Mouse (Mus musculus): ENCODE measurements around the gene Ifna16. TPM values are rescaled to one million over a fixed set of nuclear protein-coding genes. Genes with fewer than 3 reads are reported as not detected.

Gene Ifna16
- polyA plus RNA-seq, 1 experiment from 2014 or later, result not detected

DNA sequence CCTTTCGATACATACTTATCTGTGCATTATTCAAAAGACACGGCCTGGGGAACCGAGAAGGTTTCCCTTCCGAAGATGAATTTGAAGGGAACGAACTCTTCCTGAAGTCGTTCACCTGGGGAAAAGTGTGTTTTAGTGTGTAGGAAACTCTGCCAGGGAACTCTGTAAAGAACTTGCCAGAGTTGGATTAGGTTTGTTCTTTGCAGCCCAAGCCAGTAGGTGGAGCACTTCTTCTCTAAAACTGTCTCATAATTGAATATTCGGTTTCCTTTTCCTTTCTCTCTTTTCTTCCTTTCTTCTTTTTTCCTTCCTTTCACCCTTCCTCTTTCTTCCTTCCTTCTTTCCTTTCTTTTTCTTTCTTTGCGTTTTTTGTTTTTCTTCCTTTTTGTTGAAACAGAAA is 3.6 kb upstream of the Ifna16 start:
- Histone ChIP-seq H3K27me3 (replicated peaks; ENCODE audit: control insufficient read depth, insufficient read depth, low read length) (no peaks in the 10 kb centered on the region), H3K4me1 (replicated peaks; ENCODE audit: control insufficient read depth, insufficient read depth, low read length) (no peaks in the 10 kb centered on the region), H3K4me3 (ENCODE audit: low read depth, low read length) (no peak overlapping the region), H3K27ac (ENCODE audit: low read depth, low read length) (no peak overlapping the region), H3K9me3 (ENCODE audit: control insufficient read depth) (no peaks in the 10 kb centered on the region), H3K9ac (ENCODE audit: low read depth, low read length) (no peak overlapping the region), H3K36me3 (ENCODE audit: control insufficient read depth, insufficient read depth) (no peaks in the 10 kb centered on the region), H3K4me2 (replicated peaks; ENCODE audit: low read depth) (no peak overlapping the region; the same call in 1 of the 2 replicates)
- TF ChIP-seq CTCF (IDR thresholded peaks at IDR 0.05; ENCODE audit: low read depth), result peak; percentile 67
- WGBS, result 39% methylated on average over 8 of the region's 8 CpGs
- ATAC-seq, result no peak

DNA sequence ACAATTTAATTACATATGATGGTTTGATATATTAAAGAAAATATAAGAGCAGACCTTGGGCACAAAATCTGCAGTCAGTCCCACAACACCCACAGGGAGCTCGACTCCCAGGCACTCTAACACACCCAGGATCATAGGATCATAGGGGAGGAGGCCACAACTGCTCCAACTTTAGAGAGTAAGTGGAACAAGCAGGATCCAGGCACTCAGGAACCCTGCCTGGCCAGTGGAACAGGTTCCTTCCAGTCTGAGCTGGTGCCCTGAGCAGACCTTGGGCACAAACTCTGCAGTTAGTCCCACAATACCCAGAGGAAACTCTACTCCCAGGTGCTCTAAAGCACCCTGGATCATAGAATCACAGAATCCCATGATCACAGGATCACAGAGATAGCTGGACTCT is 21.3 kb downstream of the Ifna16 start:
- H3K4me1 ChIP-seq (replicated peaks; ENCODE audit: control insufficient read depth, insufficient read depth, low read length), result no peaks in the 10 kb centered on the region
- ATAC-seq, result no peak
- no peak overlapping the region for H3K4me3 ChIP-seq (ENCODE audit: low read depth, low read length)
- no peaks in the 10 kb centered on the region for H3K36me3 ChIP-seq (ENCODE audit: control insufficient read depth, insufficient read depth)
- H3K27ac ChIP-seq (ENCODE audit: low read depth, low read length), result no peak overlapping the region
- no peaks in the 10 kb centered on the region for H3K9me3 ChIP-seq (ENCODE audit: control insufficient read depth)
- 29% methylated on average over 1 of the region's 1 CpGs for whole genome bisulfite sequencing
- no peak overlapping the region for H3K4me2 ChIP-seq (replicated peaks; ENCODE audit: low read depth)
- no peaks in the 10 kb centered on the region for H3K27me3 ChIP-seq (replicated peaks; ENCODE audit: control insufficient read depth, insufficient read depth, low read length)
- TF ChIP-seq CTCF (IDR thresholded peaks at IDR 0.05; ENCODE audit: low read depth), result no peak
- H3K9ac ChIP-seq (ENCODE audit: low read depth, low read length), result no peak overlapping the region

DNA sequence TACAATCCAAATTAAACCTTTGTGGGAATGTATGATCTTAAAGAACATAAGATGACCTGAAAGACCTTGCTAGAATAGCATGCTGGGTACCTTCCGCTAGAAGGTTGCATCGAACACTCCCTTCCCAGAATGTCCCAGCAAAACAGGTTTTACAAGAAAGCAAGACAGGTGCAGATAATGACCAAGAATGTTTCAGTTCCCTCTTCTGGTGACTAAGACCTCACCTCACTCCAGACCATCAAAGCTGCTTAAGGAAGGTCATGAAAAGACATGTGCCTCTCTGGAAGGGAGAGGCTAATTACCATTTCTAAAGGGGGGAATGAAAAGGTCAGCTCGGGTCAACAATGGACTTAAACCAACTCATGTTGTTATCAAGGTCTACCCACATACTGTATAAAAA is 23.1 kb downstream of the Ifna16 start:
- Histone ChIP-seq H3K36me3 (ENCODE audit: control insufficient read depth, insufficient read depth) (no peaks in the 10 kb centered on the region), H3K9ac (ENCODE audit: low read depth, low read length) (no peak overlapping the region), H3K4me1 (replicated peaks; ENCODE audit: control insufficient read depth, insufficient read depth, low read length) (no peaks in the 10 kb centered on the region), H3K27ac (ENCODE audit: low read depth, low read length) (no peak overlapping the region), H3K27me3 (replicated peaks; ENCODE audit: control insufficient read depth, insufficient read depth, low read length) (no peaks in the 10 kb centered on the region), H3K4me2 (replicated peaks; ENCODE audit: low read depth) (no peak overlapping the region), H3K4me3 (ENCODE audit: low read depth, low read length) (no peak overlapping the region), H3K9me3 (ENCODE audit: control insufficient read depth) (no peaks in the 10 kb centered on the region)
- TF ChIP-seq CTCF (IDR thresholded peaks at IDR 0.05; ENCODE audit: low read depth), result no peak
- 60% methylated on average over 3 of the region's 3 CpGs for WGBS
- ATAC-seq, result no peak

DNA sequence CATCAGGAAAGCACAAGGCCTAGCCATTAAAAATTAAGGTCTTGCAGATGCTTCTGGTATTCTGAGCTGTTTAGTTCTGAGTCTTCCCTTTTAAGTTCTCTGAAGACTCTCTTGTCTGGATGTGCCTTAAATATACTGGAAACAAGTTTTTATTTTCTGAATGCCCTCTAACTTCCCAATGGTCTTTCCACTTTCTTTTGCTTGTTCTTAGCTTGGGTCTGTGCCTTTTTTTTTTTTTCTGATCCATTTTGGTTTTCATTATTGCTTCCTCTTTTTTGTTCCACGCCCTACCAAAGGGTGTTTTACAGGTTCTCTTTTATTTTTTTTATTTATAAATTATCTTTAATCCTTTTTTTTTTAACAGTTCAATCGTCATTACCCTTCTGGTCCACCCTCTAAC is 32.4 kb downstream of the Ifna16 start, which contains the start of gene Ifna13:
Gene Ifna13 (minus strand): TSS at position 101 of the 400 bp plus-strand sequence.
- H3K9ac ChIP-seq (ENCODE audit: low read depth, low read length), result no peak within 1 kb of the TSS

DNA sequence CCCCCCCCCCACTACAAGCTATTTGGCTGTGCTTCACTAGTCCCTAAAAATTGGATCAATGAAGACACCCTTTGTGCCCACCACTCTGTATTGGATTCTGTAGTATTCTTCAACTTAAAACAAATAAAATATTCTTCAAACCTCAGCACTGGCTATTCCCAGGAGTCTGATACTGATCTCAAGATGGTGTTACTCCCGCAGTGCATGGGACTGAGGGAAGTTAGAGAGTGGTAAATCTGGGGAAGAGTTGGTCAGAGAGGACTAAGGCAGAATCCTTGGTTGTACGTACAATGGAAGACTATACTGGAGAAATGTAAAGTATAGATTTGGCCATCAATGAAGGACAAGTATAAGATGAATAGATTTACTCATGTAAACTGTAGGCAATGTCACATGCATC is 34.2 kb downstream of the Ifna16 start:
- no peak overlapping the region for H3K4me3 ChIP-seq (ENCODE audit: low read depth, low read length)
- no peak for ATAC-seq
- H3K27me3 ChIP-seq (replicated peaks; ENCODE audit: control insufficient read depth, insufficient read depth, low read length), result no peaks in the 10 kb centered on the region
- H3K27ac ChIP-seq (ENCODE audit: low read depth, low read length), result no peak overlapping the region
- no peaks in the 10 kb centered on the region for H3K9me3 ChIP-seq (ENCODE audit: control insufficient read depth)
- WGBS, result 28% methylated on average over 2 of the region's 2 CpGs
- H3K36me3 ChIP-seq (ENCODE audit: control insufficient read depth, insufficient read depth), result no peaks in the 10 kb centered on the region
- H3K4me1 ChIP-seq (replicated peaks; ENCODE audit: control insufficient read depth, insufficient read depth, low read length), result no peaks in the 10 kb centered on the region
- H3K9ac ChIP-seq (ENCODE audit: low read depth, low read length), result no peak overlapping the region
- no peak for TF ChIP-seq CTCF (IDR thresholded peaks at IDR 0.05; ENCODE audit: low read depth)
- no peak overlapping the region for H3K4me2 ChIP-seq (replicated peaks; ENCODE audit: low read depth)

More for the DNA sequence above, 32.4 kb downstream of the Ifna16 start, which contains the start of gene Ifna13:
- no peak for ATAC-seq
- H3K4me2 ChIP-seq (replicated peaks; ENCODE audit: low read depth), result no peak within 1 kb of the TSS
- WGBS, result 51% methylated on average over 2 of the region's 2 CpGs
- H3K4me3 ChIP-seq (ENCODE audit: low read depth, low read length), result no peak within 1 kb of the TSS
- no peaks in the 10 kb centered on the region for H3K9me3 ChIP-seq (ENCODE audit: control insufficient read depth)
- H3K27me3 ChIP-seq (replicated peaks; ENCODE audit: control insufficient read depth, insufficient read depth, low read length), result no peaks in the 10 kb centered on the region
- no peaks in the 10 kb centered on the region for H3K36me3 ChIP-seq (ENCODE audit: control insufficient read depth, insufficient read depth)
- no peak for TF ChIP-seq CTCF (IDR thresholded peaks at IDR 0.05; ENCODE audit: low read depth)
- H3K4me1 ChIP-seq (replicated peaks; ENCODE audit: control insufficient read depth, insufficient read depth, low read length), result no peaks in the 10 kb centered on the region
- H3K27ac ChIP-seq (ENCODE audit: low read depth, low read length), result no peak within 1 kb of the TSS

DNA sequence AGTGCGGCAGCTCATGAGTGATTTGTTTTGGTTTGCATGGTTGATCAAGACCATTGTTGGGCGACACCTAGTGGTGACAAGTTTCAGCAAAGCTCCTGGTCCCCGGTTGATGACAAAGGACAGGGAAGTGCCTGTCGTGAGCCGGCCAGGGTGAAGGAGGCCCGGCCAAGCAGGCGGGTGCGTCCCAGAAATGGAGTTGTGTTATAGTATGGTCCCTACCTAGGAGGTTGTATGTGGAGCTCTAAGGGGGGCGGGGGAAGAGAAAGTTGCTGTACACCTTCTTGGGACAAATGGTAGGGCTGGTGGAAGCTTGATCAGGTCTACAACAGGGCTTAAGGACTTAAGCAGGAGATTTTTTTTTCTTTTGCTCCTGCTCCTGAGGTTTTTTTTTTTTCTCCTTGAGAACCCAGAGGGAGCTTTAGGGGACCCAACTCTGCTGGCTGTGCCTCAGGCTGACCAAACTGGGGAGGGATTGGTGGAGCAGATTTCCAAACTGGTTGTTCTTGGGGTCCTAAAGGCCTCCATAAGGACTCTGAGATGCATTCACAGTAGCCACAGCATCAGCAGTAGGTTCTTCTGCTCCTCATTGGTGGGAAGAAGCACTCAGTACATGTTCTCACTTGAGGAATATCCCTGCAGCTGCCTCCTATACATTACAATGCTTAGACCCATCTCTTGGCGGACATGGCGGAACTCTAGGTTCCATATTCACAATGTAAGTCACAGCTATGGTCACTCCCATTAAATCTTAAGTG is 35.5 kb downstream of the Ifna16 start:
- Histone ChIP-seq H3K4me1 (replicated peaks; ENCODE audit: control insufficient read depth, insufficient read depth, low read length) (no peaks in the 10 kb centered on the region), H3K36me3 (ENCODE audit: control insufficient read depth, insufficient read depth) (no peaks in the 10 kb centered on the region), H3K4me2 (replicated peaks; ENCODE audit: low read depth) (peak overlapping the region; percentile 58), H3K4me3 (ENCODE audit: low read depth, low read length) (peak overlapping the region; percentile 39), H3K9me3 (ENCODE audit: control insufficient read depth) (no peaks in the 10 kb centered on the region), H3K27ac (ENCODE audit: low read depth, low read length) (no peak overlapping the region), H3K27me3 (replicated peaks; ENCODE audit: control insufficient read depth, insufficient read depth, low read length) (no peaks in the 10 kb centered on the region), H3K9ac (ENCODE audit: low read depth, low read length) (no peak overlapping the region)
- ATAC-seq, result peak; percentile 91
- TF ChIP-seq CTCF (IDR thresholded peaks at IDR 0.05; ENCODE audit: low read depth), result peak; percentile 89
- 22% methylated on average over 11 of the region's 11 CpGs for WGBS

Data from intestine, postnatal 0 days (tissue).